In genomic region chr9:108262494-108263049, GRCm38 (mm10) we compare ENCODE assay signal across 7 mouse cellular contexts. TPM values are rescaled to one million over a fixed set of nuclear protein-coding genes. Genes with fewer than 3 reads are reported as not detected.
DNase-seq lines count a peak whose midpoint lies in the region; ATAC-seq and TF ChIP-seq lines count a peak whose summit lies in the region.

No protein-coding gene starts in this region.

- TF ChIP-seq EP300 in ES-Bruce4 (IDR thresholded peaks at IDR 0.05; ENCODE audit: insufficient read depth, low read depth, low read length): no peak

- no peaks in the 10 kb centered on the region for H3K9me3 ChIP-seq in ES-Bruce4 (replicated peaks; ENCODE audit: control insufficient read depth, insufficient read depth, low read length, poor library complexity, severe bottlenecking)
- no peaks in the 10 kb centered on the region for H3K9me3 ChIP-seq in heart, embryonic 14.5 days (ENCODE audit: control insufficient read depth, low read length)
- no peaks in the 10 kb centered on the region for H3K9me3 ChIP-seq in liver, embryonic 16.5 days (replicated peaks; ENCODE audit: control insufficient read depth, low read length)
- no peaks in the 10 kb centered on the region for H3K9me3 ChIP-seq in stomach, embryonic 16.5 days (replicated peaks; ENCODE audit: control insufficient read depth, low read length)

- peak; percentile 48 for DNase-seq in adipocyte (ENCODE audit: low spot score)
- no peak for DNase-seq in spleen, postnatal 36 days (ENCODE audit: low spot score in 2 of 2)
- DNase-seq in right cerebral cortex, postnatal 25 days: no peak

- TF ChIP-seq CTCF in ES-Bruce4 (IDR thresholded peaks at IDR 0.05; ENCODE audit: low read depth, low read length): no peak

- 0 out of 2 replicates have a peak overlapping the region, but pooled peaks have one; percentile 71 for H3K27ac ChIP-seq in ES-Bruce4 (ENCODE audit: insufficient read depth, low read length)
- peak overlapping the region; percentile 97 for H3K27ac ChIP-seq in heart, embryonic 14.5 days (replicated peaks in 1 of 2; ENCODE audit: control insufficient read depth in 1 of 2, insufficient read depth in 1 of 2, low read depth in 2 of 2, low read length in 2 of 2)
- peak overlapping the region; percentile 86 for H3K27ac ChIP-seq in liver, embryonic 16.5 days (ENCODE audit: low read length)
- H3K27ac ChIP-seq in stomach, embryonic 16.5 days (ENCODE audit: low read length): peak overlapping the region; percentile 93

- peaks cover 6% of the 10 kb centered on the region for H3K4me1 ChIP-seq in ES-Bruce4 (ENCODE audit: control insufficient read depth, insufficient read depth, low read length)
- peaks cover 20 to 56% of the 10 kb centered on the region in 2 experiments for H3K4me1 ChIP-seq in heart, embryonic 14.5 days (ENCODE audit: control insufficient read depth in 2 of 2, insufficient read depth in 2 of 2, low read length in 2 of 2)
- H3K4me1 ChIP-seq in liver, embryonic 16.5 days (ENCODE audit: control insufficient read depth, low read depth, low read length): peaks cover 21% of the 10 kb centered on the region
- H3K4me1 ChIP-seq in stomach, embryonic 16.5 days (ENCODE audit: control insufficient read depth, insufficient read depth, low read length): peaks cover 25% of the 10 kb centered on the region

- WGBS in heart, embryonic 14.5 days: 24% methylated on average over 11 of the region's 11 CpGs
- WGBS in liver, embryonic 16.5 days (ENCODE audit: insufficient replicate concordance): 53% methylated on average over 11 of the region's 11 CpGs
- 32% methylated on average over 11 of the region's 11 CpGs for WGBS in stomach, embryonic 16.5 days

- TF ChIP-seq POLR2A in ES-Bruce4 (IDR thresholded peaks at IDR 0.05; ENCODE audit: insufficient read depth, low read length): no peak

- no peaks in the 10 kb centered on the region for H3K27me3 ChIP-seq in ES-Bruce4 (ENCODE audit: control insufficient read depth, insufficient read depth, low read length, poor library complexity, severe bottlenecking)
- H3K27me3 ChIP-seq in heart, embryonic 14.5 days (ENCODE audit: control insufficient read depth, insufficient read depth, low read length): no peaks in the 10 kb centered on the region
- H3K27me3 ChIP-seq in liver, embryonic 16.5 days (ENCODE audit: control insufficient read depth, insufficient read depth, low read depth, low read length): no peaks in the 10 kb centered on the region
- no peaks in the 10 kb centered on the region for H3K27me3 ChIP-seq in stomach, embryonic 16.5 days (ENCODE audit: control insufficient read depth, insufficient read depth, low read length)

- H3K4me3 ChIP-seq in ES-Bruce4 (ENCODE audit: low read depth, low read length): peak overlapping the region; percentile 73
- peak overlapping the region; percentile 82 to 98 for H3K4me3 ChIP-seq in heart, embryonic 14.5 days (ENCODE audit: control insufficient read depth in 1 of 2, insufficient read depth in 1 of 2, low read depth in 1 of 2, low read length in 2 of 2)
- peak overlapping the region; percentile 77 for H3K4me3 ChIP-seq in liver, embryonic 16.5 days (ENCODE audit: low read depth, low read length)
- peak overlapping the region; percentile 94 for H3K4me3 ChIP-seq in stomach, embryonic 16.5 days (replicated peaks; ENCODE audit: low read length)

- no peak for ATAC-seq in heart, embryonic 14.5 days (ENCODE audit: insufficient number of reproducible peaks, insufficient read depth, low FRiP score, low read depth)
- no peak for ATAC-seq in liver, embryonic 16.5 days (ENCODE audit: low read depth)
- ATAC-seq in stomach, embryonic 16.5 days (ENCODE audit: insufficient read depth, low FRiP score): no peak

- no peaks in the 10 kb centered on the region for H3K36me3 ChIP-seq in ES-Bruce4 (ENCODE audit: control insufficient read depth, insufficient read depth, low read length, poor library complexity, severe bottlenecking)
- no peaks in the 10 kb centered on the region for H3K36me3 ChIP-seq in heart, embryonic 14.5 days (ENCODE audit: control insufficient read depth, insufficient read depth, low read length)
- no peaks in the 10 kb centered on the region for H3K36me3 ChIP-seq in liver, embryonic 16.5 days (ENCODE audit: control insufficient read depth, insufficient read depth)
- H3K36me3 ChIP-seq in stomach, embryonic 16.5 days (ENCODE audit: control insufficient read depth, insufficient read depth, low read length): no peaks in the 10 kb centered on the region

- H3K4me2 ChIP-seq in heart, embryonic 14.5 days (ENCODE audit: low read length): peak overlapping the region; percentile 68
- peak overlapping the region; percentile 98 for H3K4me2 ChIP-seq in liver, embryonic 16.5 days (ENCODE audit: low read depth, low read length)
- peak overlapping the region; percentile 81 for H3K4me2 ChIP-seq in stomach, embryonic 16.5 days (ENCODE audit: low read depth, low read length)

- peak overlapping the region; percentile 91 for H3K9ac ChIP-seq in ES-Bruce4 (ENCODE audit: low read depth, poor library complexity, severe bottlenecking)
- H3K9ac ChIP-seq in heart, embryonic 14.5 days (ENCODE audit: low read length): peak overlapping the region; percentile 95
- H3K9ac ChIP-seq in liver, embryonic 16.5 days (ENCODE audit: low read depth, low read length): peak overlapping the region; percentile 84
- peak overlapping the region; percentile 92 for H3K9ac ChIP-seq in stomach, embryonic 16.5 days (ENCODE audit: low read length)

RNA-seq across cellular contexts. Expression of gene Dag1, which starts 1.2 kb away (rescaled TPM):
- polyA plus RNA-seq in ES-Bruce4 (2011; ENCODE audit: insufficient read depth, insufficient read length, low read depth, missing spikeins): 116 and 124 TPM in 2 replicates
- polyA plus RNA-seq in heart, embryonic 14.5 days (2014; fragmentation: Nextera tagmentation; extraction: Ambion mirVana): 143 and 146 TPM in 2 replicates
- polyA plus RNA-seq in liver, embryonic 16.5 days (2015; fragmentation: Nextera tagmentation; extraction: Ambion mirVana): 17.0 and 20.4 TPM in 2 replicates
- 90.8 and 91.8 TPM in 2 replicates for polyA plus RNA-seq in stomach, embryonic 16.5 days (2015; fragmentation: Nextera tagmentation; extraction: Ambion mirVana)

RNA-seq across cellular contexts. Expression of gene Nicn1, which starts 27.7 kb away (rescaled TPM):
- 18.3 and 23.1 TPM in 2 replicates for polyA plus RNA-seq in ES-Bruce4 (2011; ENCODE audit: insufficient read depth, insufficient read length, low read depth, missing spikeins)
- polyA plus RNA-seq in heart, embryonic 14.5 days (2014; fragmentation: Nextera tagmentation; extraction: Ambion mirVana): 26.5 and 29.1 TPM in 2 replicates
- polyA plus RNA-seq in liver, embryonic 16.5 days (2015; fragmentation: Nextera tagmentation; extraction: Ambion mirVana): 7.4 and 7.6 TPM in 2 replicates
- 33.1 and 36.1 TPM in 2 replicates for polyA plus RNA-seq in stomach, embryonic 16.5 days (2015; fragmentation: Nextera tagmentation; extraction: Ambion mirVana)

RNA-seq across cellular contexts. Expression of gene Amt, which starts 34.1 kb away (rescaled TPM):
- polyA plus RNA-seq in ES-Bruce4 (2011; ENCODE audit: insufficient read depth, insufficient read length, low read depth, missing spikeins): 69.2 and 69.3 TPM in 2 replicates
- 10.4 and 11.2 TPM in 2 replicates for polyA plus RNA-seq in heart, embryonic 14.5 days (2014; fragmentation: Nextera tagmentation; extraction: Ambion mirVana)
- polyA plus RNA-seq in liver, embryonic 16.5 days (2015; fragmentation: Nextera tagmentation; extraction: Ambion mirVana): 14.4 and 15.0 TPM in 2 replicates
- 18.8 and 21.6 TPM in 2 replicates for polyA plus RNA-seq in stomach, embryonic 16.5 days (2015; fragmentation: Nextera tagmentation; extraction: Ambion mirVana)

RNA-seq across cellular contexts. Expression of gene Rhoa, which starts 43.4 kb away (rescaled TPM):
- polyA plus RNA-seq in ES-Bruce4 (2011; ENCODE audit: insufficient read depth, insufficient read length, low read depth, missing spikeins): 429 and 434 TPM in 2 replicates
- polyA plus RNA-seq in heart, embryonic 14.5 days (2014; fragmentation: Nextera tagmentation; extraction: Ambion mirVana): 229 and 289 TPM in 2 replicates
- polyA plus RNA-seq in liver, embryonic 16.5 days (2015; fragmentation: Nextera tagmentation; extraction: Ambion mirVana): 190 and 213 TPM in 2 replicates
- 493 and 511 TPM in 2 replicates for polyA plus RNA-seq in stomach, embryonic 16.5 days (2015; fragmentation: Nextera tagmentation; extraction: Ambion mirVana)

RNA-seq across cellular contexts. Expression of gene Tcta, which starts 43.4 kb away (rescaled TPM):
- 4.0 and 7.0 TPM in 2 replicates for polyA plus RNA-seq in ES-Bruce4 (2011; ENCODE audit: insufficient read depth, insufficient read length, low read depth, missing spikeins)
- 36.5 and 39.4 TPM in 2 replicates for polyA plus RNA-seq in heart, embryonic 14.5 days (2014; fragmentation: Nextera tagmentation; extraction: Ambion mirVana)
- polyA plus RNA-seq in liver, embryonic 16.5 days (2015; fragmentation: Nextera tagmentation; extraction: Ambion mirVana): 14.9 and 15.2 TPM in 2 replicates
- 46.8 and 46.9 TPM in 2 replicates for polyA plus RNA-seq in stomach, embryonic 16.5 days (2015; fragmentation: Nextera tagmentation; extraction: Ambion mirVana)
